Mouse (Mus musculus) brain, embryonic 14.5 days (tissue): ENCODE data around the gene Gtf2f1. TPM values are rescaled to one million over a fixed set of nuclear protein-coding genes. Genes with fewer than 3 reads are reported as not detected.

ENCODE experiments used
- DNase-seq: peaks from one replicate; pipeline ENCODE4 v3.0.0-alpha.2; 2011; ENCODE audit warnings: low read depth
- CTCF ChIP-seq: fragments of 200-500 bp; IDR thresholded peaks from 2 replicates; pipeline ENCODE4 v1.5.1; 2012; ENCODE audit warnings: inconsistent platforms, mild to moderate bottlenecking, moderate library complexity, borderline replicate concordance; ENCODE audit not compliant: insufficient read depth, insufficient read length; ENCODE audit errors: extremely low read depth
- POLR2A ChIP-seq: fragments of 200-500 bp; IDR thresholded peaks from 2 replicates; pipeline ENCODE4 v1.6.1; 2012; ENCODE audit warnings: mild to moderate bottlenecking, inconsistent platforms, borderline replicate concordance; ENCODE audit not compliant: poor library complexity, insufficient read depth, insufficient read length, severe bottlenecking; ENCODE audit errors: extremely low read depth
- polyA plus RNA-seq: library from polyadenylated mRNA; depleted of rRNA; stranded (reverse); fragments of >200 nt; gene quantifications from 2 replicates; pipeline ENCODE4 v1.2.3, GENCODE M21; 2012; rRNA removed

Gene Gtf2f1
- polyA plus RNA-seq, 1 experiment, result 64.6 TPM

DNA sequence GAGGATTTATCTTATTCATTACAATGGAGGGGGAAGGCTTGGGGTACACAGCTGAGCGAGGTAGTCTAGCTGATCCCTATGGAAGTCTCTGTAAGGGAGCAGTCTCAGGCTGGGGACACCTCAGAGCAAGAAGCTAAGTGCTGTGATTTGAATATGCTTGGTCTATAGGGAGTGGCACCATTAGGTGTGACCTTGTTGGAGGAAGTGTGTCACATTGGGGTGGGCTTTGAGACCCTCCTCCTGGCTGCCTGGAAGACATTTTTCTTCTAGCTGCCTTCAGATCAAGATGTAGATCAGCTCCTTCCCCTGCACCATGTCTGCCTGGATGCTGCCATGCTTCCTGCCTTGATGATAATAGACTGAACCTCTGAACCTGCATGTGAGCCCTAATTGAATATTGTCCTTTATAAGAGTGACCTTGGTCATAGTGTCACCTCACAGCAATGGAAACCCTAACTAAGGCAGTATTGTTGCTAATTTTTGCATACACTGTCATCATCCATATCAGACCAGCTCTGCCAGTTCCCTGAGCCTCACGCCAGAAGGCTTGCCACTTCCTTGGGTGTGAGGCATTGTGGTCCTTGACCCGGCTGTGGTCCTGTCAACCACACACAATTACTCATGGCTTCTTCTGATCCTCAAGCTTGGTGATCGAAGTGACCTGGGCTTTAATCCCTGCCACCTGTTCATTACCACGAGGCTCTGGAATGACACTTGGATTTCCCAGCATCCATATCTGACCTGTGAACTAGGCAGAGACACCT, 48.3 kb downstream of the Gtf2f1 start:
- no peak for DNase-seq
- TF ChIP-seq CTCF, result no peak
- no peak for TF ChIP-seq POLR2A

DNA sequence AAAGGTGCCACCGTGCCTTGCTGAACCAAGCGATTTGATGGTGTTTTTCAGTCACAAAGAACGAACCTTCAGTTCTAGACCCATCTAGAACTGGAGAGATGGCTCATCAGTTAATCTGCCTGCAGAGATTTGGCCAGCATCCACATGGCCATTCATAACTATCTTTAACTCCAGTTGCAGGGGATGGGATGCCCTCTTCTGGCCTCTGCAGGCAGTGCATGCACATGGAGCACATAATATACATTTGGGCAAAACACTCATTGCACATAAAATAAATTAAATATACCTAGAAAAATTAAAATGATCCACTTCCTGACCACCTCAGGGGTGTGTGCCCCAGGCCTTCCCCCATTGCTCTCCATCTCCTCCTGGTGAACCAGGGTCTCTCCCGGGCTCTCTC, 49.2 kb downstream of the Gtf2f1 start:
- no peak for DNase-seq
- peak; percentile 27; the same call in 1 of the 2 replicates for TF ChIP-seq CTCF
- TF ChIP-seq POLR2A, result no peak

DNA sequence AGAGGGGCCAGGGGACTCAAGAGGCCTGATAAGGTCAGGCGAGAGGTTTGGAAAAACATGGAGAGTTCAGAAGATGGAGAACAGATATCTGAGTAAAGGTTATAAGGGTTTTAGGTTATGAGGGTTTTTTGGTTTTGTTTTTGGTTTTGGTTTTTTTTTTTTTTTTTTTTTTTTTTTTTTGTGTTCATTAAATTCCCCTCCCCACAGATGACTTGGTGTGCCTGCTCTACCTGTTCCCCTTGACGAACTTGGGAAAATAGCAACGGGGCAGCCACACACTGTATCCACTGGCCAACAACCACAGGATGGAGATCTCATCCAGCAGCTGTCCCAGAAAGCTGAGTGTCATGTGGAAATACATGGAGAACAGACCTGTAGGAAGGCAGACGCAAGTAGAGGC, 52.4 kb downstream of the Gtf2f1 start:
- TF ChIP-seq CTCF (no peak), POLR2A (no peak)
- no peak for DNase-seq

DNA sequence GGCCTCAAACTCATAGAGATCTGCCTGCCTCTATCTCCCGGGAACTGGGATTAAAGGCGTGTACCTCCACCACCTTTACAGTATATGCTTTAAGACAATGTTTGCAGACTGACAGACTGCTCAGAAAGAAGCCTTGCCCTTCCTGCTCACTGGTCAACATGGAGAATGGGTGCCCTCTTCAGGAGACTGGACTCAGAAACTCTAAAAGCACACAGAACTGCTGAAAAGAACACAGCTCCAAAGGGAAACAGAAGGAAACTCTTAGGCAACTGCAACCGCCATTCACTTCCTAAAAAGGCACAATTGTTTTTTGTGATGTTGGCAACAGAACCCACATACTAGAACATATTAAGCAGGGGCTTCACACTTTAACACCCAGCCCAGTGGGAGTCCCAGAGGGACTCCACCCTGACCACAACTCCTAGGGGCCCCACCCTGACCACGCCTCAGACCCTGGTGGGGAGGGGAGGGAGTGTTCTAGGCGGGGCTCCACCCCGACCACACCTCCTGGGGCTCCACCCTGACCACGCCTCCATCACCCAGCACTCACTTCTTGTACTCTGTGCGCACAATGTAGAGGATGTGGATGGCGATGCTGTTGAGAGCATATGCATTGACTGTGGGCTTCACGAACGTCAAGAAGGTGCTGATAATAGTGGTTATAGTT, 53.2 kb downstream of the Gtf2f1 start:
- no peak for TF ChIP-seq CTCF
- no peak for TF ChIP-seq POLR2A

DNA sequence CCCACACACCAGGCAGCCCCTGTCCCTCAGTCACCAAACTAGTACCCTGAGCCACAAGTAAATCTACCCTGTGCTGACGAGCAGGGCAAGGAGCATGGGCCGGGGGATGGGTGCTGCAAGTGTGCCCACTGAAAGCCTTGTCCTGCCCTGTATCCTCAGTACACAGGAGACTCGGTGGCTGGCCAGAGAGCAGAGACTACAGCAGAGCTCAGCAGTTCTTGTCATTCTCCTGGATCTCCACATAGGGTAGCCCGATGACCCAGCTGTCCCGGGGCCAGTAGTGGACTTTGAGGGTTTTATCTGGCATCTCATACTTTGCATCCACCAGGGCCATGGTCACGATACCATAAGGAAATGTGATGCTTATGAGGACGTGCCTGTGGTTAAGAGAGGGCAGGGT, 56.2 kb downstream of the Gtf2f1 start:
- TF ChIP-seq CTCF (no peak), POLR2A (no peak)
- DNase-seq, result no peak

More for the DNA sequence above, 53.2 kb downstream of the Gtf2f1 start:
- DNase-seq, result no peak

Other genes with a start within 250 kb of the Gtf2f1 start
- gene Dus3l, start 246.5 kb downstream of the Gtf2f1 start, polyA plus RNA-seq, result 139 and 198 TPM in 2 replicates
- 3.1 and 3.9 TPM in 2 replicates for gene Prr22, start 241.0 kb downstream of the Gtf2f1 start, polyA plus RNA-seq
- 7.8 and 11.1 TPM in 2 replicates for gene Rfx2, start 180.3 kb downstream of the Gtf2f1 start, polyA plus RNA-seq
- gene Acsbg2, start 136.8 kb downstream of the Gtf2f1 start, polyA plus RNA-seq, result not detected in 2 replicates
- 0.03 and 0.07 TPM in 2 replicates for gene 1700061G19Rik, start 135.8 kb downstream of the Gtf2f1 start, polyA plus RNA-seq
- gene Mllt1, start 75.9 kb downstream of the Gtf2f1 start, polyA plus RNA-seq, result 149 and 153 TPM in 2 replicates
- 0.18 TPM in 1 of 2 replicates, not detected in the other for gene Acer1, start 29.2 kb downstream of the Gtf2f1 start, polyA plus RNA-seq
- gene Clpp, start 21.0 kb downstream of the Gtf2f1 start, polyA plus RNA-seq, result 151 and 219 TPM in 2 replicates
- 30.2 and 40.4 TPM in 2 replicates for gene Alkbh7, start 13.9 kb downstream of the Gtf2f1 start, polyA plus RNA-seq
- 0.28 and 0.33 TPM in 2 replicates for gene Pspn, start 11.3 kb downstream of the Gtf2f1 start, polyA plus RNA-seq
- 0.08 TPM in 1 of 2 replicates, not detected in the other for gene Gm17949, start 181 bp upstream of the Gtf2f1 start, polyA plus RNA-seq
- gene Khsrp, start 20.2 kb upstream of the Gtf2f1 start, polyA plus RNA-seq, result 112 and 116 TPM in 2 replicates
- 0.12 and 0.16 TPM in 2 replicates for gene Slc25a41, start 30.4 kb upstream of the Gtf2f1 start, polyA plus RNA-seq
- 2.5 and 3.2 TPM in 2 replicates for gene Crb3, start 47.8 kb upstream of the Gtf2f1 start, polyA plus RNA-seq
- 71.2 and 111 TPM in 2 replicates for gene Slc25a23, start 48.6 kb upstream of the Gtf2f1 start, polyA plus RNA-seq
- gene Dennd1c, start 67.2 kb upstream of the Gtf2f1 start, polyA plus RNA-seq, result 5.4 and 6.3 TPM in 2 replicates
- 182 and 314 TPM in 2 replicates for gene Tubb4a, start 76.5 kb upstream of the Gtf2f1 start, polyA plus RNA-seq
- gene Tnfsf9, start 94.0 kb upstream of the Gtf2f1 start, polyA plus RNA-seq, result 7.1 and 8.8 TPM in 2 replicates
- gene Cd70, start 138.5 kb upstream of the Gtf2f1 start, polyA plus RNA-seq, result 0.55 and 0.82 TPM in 2 replicates
- 0.10 and 0.14 TPM in 2 replicates for gene Tnfsf14, start 182.9 kb upstream of the Gtf2f1 start, polyA plus RNA-seq
- gene C3, start 216.8 kb upstream of the Gtf2f1 start, polyA plus RNA-seq, result 1.0 and 2.0 TPM in 2 replicates
- gene Gpr108, start 237.2 kb upstream of the Gtf2f1 start, polyA plus RNA-seq, result 18.3 and 20.8 TPM in 2 replicates
- 11.7 and 11.9 TPM in 2 replicates for gene Trip10, start 238.2 kb upstream of the Gtf2f1 start, polyA plus RNA-seq